ENCODE assay signal across 11 mouse cellular contexts in genomic region chr11:20987841-20988251, GRCm38 (mm10).
DNase-seq lines count a peak whose midpoint lies in the region; ATAC-seq and TF ChIP-seq lines count a peak whose summit lies in the region.
"Had no signal": no experiment of that assay in that cellular context is flagged by ENCODE, and none has a peak within 500 bp of the region (broad histone marks: within the 10 kb centered on the region; RNA-seq: fewer than 3 reads in every experiment).

No protein-coding gene starts in this region.

- ATAC-seq in neural tube, embryonic 11.5 days (ENCODE audit: insufficient read depth, low FRiP score, low TSS enrichment), result peak; percentile 61; the same call in 1 of the 2 replicates
- ATAC-seq in hindbrain, embryonic 14.5 days (ENCODE audit: low FRiP score), result peak; percentile 96
- ATAC-seq in liver, postnatal 0 days, result no peak

- no peaks in the 10 kb centered on the region for H3K36me3 ChIP-seq in neural tube, embryonic 11.5 days (ENCODE audit: control insufficient read depth, insufficient read depth, low read length)
- no peaks in the 10 kb centered on the region for H3K36me3 ChIP-seq in hindbrain, embryonic 14.5 days (replicated peaks; ENCODE audit: control insufficient read depth, insufficient read depth)
- H3K36me3 ChIP-seq in liver, postnatal 0 days (replicated peaks; ENCODE audit: insufficient read depth, low read length), result no peaks in the 10 kb centered on the region
- H3K36me3 ChIP-seq: stomach, embryonic 15.5 days had no signal

- no peak overlapping the region for H3K9ac ChIP-seq in neural tube, embryonic 11.5 days (ENCODE audit: low read length)
- H3K9ac ChIP-seq in hindbrain, embryonic 14.5 days, result no peak overlapping the region
- H3K9ac ChIP-seq in liver, postnatal 0 days (replicated peaks), result no peak overlapping the region
- H3K9ac ChIP-seq: stomach, embryonic 15.5 days had no signal

- H3K9me3 ChIP-seq in neural tube, embryonic 11.5 days (ENCODE audit: control insufficient read depth, low read length), result no peaks in the 10 kb centered on the region
- no peaks in the 10 kb centered on the region for H3K9me3 ChIP-seq in hindbrain, embryonic 14.5 days (ENCODE audit: control insufficient read depth, low read length)
- H3K9me3 ChIP-seq in liver, postnatal 0 days (ENCODE audit: low read length), result no peaks in the 10 kb centered on the region
- H3K9me3 ChIP-seq: stomach, embryonic 15.5 days had no signal

- peak; percentile 33 for DNase-seq in neural tube, embryonic 11.5 days (ENCODE audit: low spot score)
- DNase-seq in neural tube, embryonic 10.5 days (ENCODE audit: extremely low spot score, low spot score), result no peak
- peak; percentile 75 for DNase-seq in hindbrain, embryonic 14.5 days (ENCODE audit: low spot score)
- peak; percentile 43 for DNase-seq in left cerebral cortex, postnatal 4 days
- no peak for DNase-seq in adrenal gland, postnatal 36 days
- no peak for DNase-seq in liver, postnatal 0 days
- no peak for DNase-seq in MN1 (ENCODE audit: low spot score)
- no peak for DNase-seq in embryo, embryonic 10.5 days (ENCODE audit: low spot score)

- intact Hi-C loops in left cerebral cortex, postnatal 4 days (cut with DNase I), result no loop called here

- no peak for TF ChIP-seq CTCF in liver, postnatal 0 days (IDR thresholded peaks at IDR 0.05; ENCODE audit: low read depth)

- no peak overlapping the region for H3K27ac ChIP-seq in neural tube, embryonic 11.5 days (ENCODE audit: low read depth, low read length)
- peak overlapping the region; percentile 85 for H3K27ac ChIP-seq in hindbrain, embryonic 14.5 days
- no peak overlapping the region for H3K27ac ChIP-seq in liver, postnatal 0 days (ENCODE audit: low read depth)
- H3K27ac ChIP-seq: macrophage; stomach, embryonic 15.5 days had no signal

- H3K4me2 ChIP-seq in neural tube, embryonic 11.5 days (ENCODE audit: low read depth), result no peak overlapping the region
- peak overlapping the region; percentile 33 for H3K4me2 ChIP-seq in hindbrain, embryonic 14.5 days (replicated peaks)
- no peak overlapping the region for H3K4me2 ChIP-seq in liver, postnatal 0 days (ENCODE audit: low read depth, low read length)
- H3K4me2 ChIP-seq: stomach, embryonic 15.5 days had no signal

- H3K27me3 ChIP-seq in neural tube, embryonic 11.5 days (ENCODE audit: control insufficient read depth, insufficient read depth, low read length), result no peaks in the 10 kb centered on the region
- H3K27me3 ChIP-seq in hindbrain, embryonic 14.5 days (ENCODE audit: control insufficient read depth, insufficient read depth, low read length), result no peaks in the 10 kb centered on the region
- no peaks in the 10 kb centered on the region for H3K27me3 ChIP-seq in liver, postnatal 0 days (ENCODE audit: insufficient read depth, low read length)
- H3K27me3 ChIP-seq: stomach, embryonic 15.5 days had no signal

- no peaks in the 10 kb centered on the region for H3K4me1 ChIP-seq in neural tube, embryonic 11.5 days (ENCODE audit: control insufficient read depth, insufficient read depth, low read length)
- H3K4me1 ChIP-seq in hindbrain, embryonic 14.5 days (replicated peaks; ENCODE audit: control insufficient read depth, insufficient read depth, low read length), result peaks cover 31% of the 10 kb centered on the region
- H3K4me1 ChIP-seq in liver, postnatal 0 days (ENCODE audit: insufficient read depth), result peaks cover 15% of the 10 kb centered on the region
- H3K4me1 ChIP-seq: stomach, embryonic 15.5 days had no signal

- no peak for TF ChIP-seq EP300 in liver, postnatal 0 days (IDR thresholded peaks at IDR 0.05; ENCODE audit: low read depth)

- 89% methylated on average over 11 of the region's 11 CpGs for WGBS in neural tube, embryonic 11.5 days
- WGBS in hindbrain, embryonic 14.5 days, result 49% methylated on average over 11 of the region's 11 CpGs
- WGBS in liver, postnatal 0 days (ENCODE audit: insufficient replicate concordance), result 85% methylated on average over 11 of the region's 11 CpGs

- no peak overlapping the region for H3K4me3 ChIP-seq in neural tube, embryonic 11.5 days (ENCODE audit: low read depth, low read length)
- H3K4me3 ChIP-seq in hindbrain, embryonic 14.5 days (replicated peaks; ENCODE audit: low read length), result peak overlapping the region; percentile 10; the same call in 1 of the 2 replicates
- H3K4me3 ChIP-seq in liver, postnatal 0 days (ENCODE audit: low read depth, low read length), result no peak overlapping the region
- H3K4me3 ChIP-seq: erythroblast, embryonic 14.5 days; stomach, embryonic 15.5 days had no signal

Comparison
In these comparisons a context has a peak if more than half of its experiments do, and no peak if none do; other contexts are left out.
1. DNase-seq: peak in neural tube, embryonic 11.5 days (single experiment), hindbrain, embryonic 14.5 days (single experiment) and left cerebral cortex, postnatal 4 days (single experiment); none in neural tube, embryonic 10.5 days (single experiment), adrenal gland, postnatal 36 days (0 of 2), liver, postnatal 0 days (single experiment), MN1 (single experiment) and embryo, embryonic 10.5 days (single experiment).